Mouse (Mus musculus) ES-Bruce4 (cell line): ENCODE measurements around the gene Atp2b2.

Experiments used
- CTCF ChIP-seq: IDR thresholded peaks from one replicate; pipeline ENCODE4 v1.8.1; 2011; ENCODE audit warnings: low read depth, low read length
- EP300 ChIP-seq: IDR thresholded peaks from 2 replicates; pipeline ENCODE4 v1.6.1; 2011; ENCODE audit warnings: low read depth, low read length; ENCODE audit not compliant: insufficient read depth
- POLR2A ChIP-seq: IDR thresholded peaks from one replicate; pipeline ENCODE4 v1.8.1; 2011; ENCODE audit warnings: low read length; ENCODE audit not compliant: insufficient read depth

DNA sequence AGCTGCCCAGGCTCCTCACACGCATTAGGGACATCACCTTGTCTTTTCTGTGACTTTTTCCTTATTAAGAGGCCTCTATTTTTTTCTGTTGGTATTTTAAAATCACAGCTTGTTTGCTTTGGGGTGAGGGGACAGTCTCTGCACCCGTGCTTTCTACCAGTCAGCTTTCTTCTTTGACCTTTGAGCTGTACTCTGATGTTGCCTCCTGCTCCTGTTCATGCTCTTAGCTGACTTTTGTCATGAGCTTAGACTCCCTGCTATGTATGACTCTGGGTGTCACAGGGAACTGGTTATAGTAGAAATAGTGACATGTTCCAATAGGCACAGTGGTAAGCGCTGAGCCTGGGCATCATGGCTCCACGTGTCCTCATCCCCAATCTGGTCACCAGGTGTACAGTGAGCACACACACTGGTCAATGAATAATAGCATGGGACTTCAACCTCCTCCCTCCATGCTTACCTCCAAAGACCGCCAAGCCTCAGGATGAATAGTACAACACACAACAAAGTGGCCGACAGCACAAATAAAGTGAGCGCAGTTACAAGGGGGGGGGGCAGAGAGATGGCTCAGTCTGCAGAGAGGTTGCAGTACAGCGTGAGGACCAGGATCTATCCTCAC lies 163.8 kb downstream of the Atp2b2 start:
- TF ChIP-seq CTCF (no peak), POLR2A (no peak), EP300 (no peak)
